Mouse (Mus musculus): ENCODE results near the gene Fam181b. TPM values are rescaled to one million over a fixed set of nuclear protein-coding genes. Genes with fewer than 3 reads are reported as not detected.

Fam181b gene
- polyA plus RNA-seq, 1 experiment = not detected

DNA sequence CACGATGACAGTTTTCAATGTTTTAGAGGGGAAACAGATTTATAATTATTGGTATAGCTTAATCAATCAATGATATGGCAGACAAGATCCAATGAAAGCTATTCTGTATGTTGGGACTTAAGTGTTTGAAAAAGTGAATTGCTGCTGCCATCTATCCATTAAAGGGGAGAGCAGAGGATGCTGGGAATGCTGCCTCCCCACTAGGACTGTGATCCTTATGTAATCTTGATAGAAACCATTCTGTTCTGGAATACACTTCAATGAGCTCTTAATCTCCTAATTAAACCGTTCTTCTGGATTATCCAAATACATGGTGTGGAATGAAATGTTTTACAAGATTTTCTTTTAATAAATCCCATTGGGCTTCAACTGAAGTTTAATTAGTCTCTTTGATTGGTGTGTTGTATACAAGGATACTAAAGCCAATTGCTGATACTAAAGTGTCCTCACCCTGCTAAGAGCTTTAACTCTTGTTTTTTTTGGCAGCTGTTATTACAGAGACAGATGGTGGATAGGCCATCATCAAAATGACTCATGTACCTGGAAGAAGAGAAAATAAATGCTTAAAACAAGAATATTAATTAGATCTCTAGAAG is 30.8 kb downstream of the Fam181b start:
- TF ChIP-seq POLR2A (IDR thresholded peaks at IDR 0.05; ENCODE audit: borderline replicate concordance, control insufficient read depth, low read depth, low read length) (no peak), CTCF (IDR thresholded peaks at IDR 0.05; ENCODE audit: control insufficient read depth, insufficient read depth, low read length) (no peak)
- 74% methylated on average over 2 of the region's 2 CpGs for WGBS

DNA sequence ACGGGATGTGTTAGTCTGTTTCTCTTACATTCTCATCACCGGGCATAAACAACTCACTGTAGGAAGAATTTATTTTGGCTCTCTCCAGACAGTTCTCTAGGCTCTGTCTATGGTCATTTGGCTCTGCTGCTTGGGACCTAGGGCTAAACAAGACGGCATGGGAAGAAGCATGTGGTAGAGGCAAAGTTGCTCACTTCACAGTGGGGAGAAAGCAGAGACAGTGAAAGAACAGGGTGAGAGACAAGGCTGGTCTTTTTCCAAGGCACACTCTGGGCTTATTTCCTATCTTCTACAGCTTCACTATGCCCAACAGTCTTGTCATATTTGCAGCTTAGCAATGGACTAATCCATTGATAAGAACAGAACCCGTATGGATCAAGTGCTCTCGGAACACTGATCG is 31.4 kb downstream of the Fam181b start:
- Histone ChIP-seq H3K4me3 (replicated peaks; ENCODE audit: control insufficient read depth, low read depth, low read length) (no peak overlapping the region), H3K27ac (ENCODE audit: control insufficient read depth, insufficient read depth, low read depth, low read length, poor library complexity) (no peak overlapping the region), H3K4me1 (ENCODE audit: control insufficient read depth, insufficient read depth, low read length) (no peaks in the 10 kb centered on the region)
- no peak for TF ChIP-seq CTCF (IDR thresholded peaks at IDR 0.05; ENCODE audit: control insufficient read depth, insufficient read depth, low read length)
- TF ChIP-seq POLR2A (IDR thresholded peaks at IDR 0.05; ENCODE audit: borderline replicate concordance, control insufficient read depth, low read depth, low read length) = no peak
- 83% methylated on average over 6 of the region's 6 CpGs for WGBS

More for the DNA sequence above, 30.8 kb downstream of the Fam181b start:
- no peak overlapping the region for H3K27ac ChIP-seq (ENCODE audit: control insufficient read depth, insufficient read depth, low read depth, low read length, poor library complexity)
- H3K4me3 ChIP-seq (replicated peaks; ENCODE audit: control insufficient read depth, low read depth, low read length) = no peak overlapping the region
- no peaks in the 10 kb centered on the region for H3K4me1 ChIP-seq (ENCODE audit: control insufficient read depth, insufficient read depth, low read length)

DNA sequence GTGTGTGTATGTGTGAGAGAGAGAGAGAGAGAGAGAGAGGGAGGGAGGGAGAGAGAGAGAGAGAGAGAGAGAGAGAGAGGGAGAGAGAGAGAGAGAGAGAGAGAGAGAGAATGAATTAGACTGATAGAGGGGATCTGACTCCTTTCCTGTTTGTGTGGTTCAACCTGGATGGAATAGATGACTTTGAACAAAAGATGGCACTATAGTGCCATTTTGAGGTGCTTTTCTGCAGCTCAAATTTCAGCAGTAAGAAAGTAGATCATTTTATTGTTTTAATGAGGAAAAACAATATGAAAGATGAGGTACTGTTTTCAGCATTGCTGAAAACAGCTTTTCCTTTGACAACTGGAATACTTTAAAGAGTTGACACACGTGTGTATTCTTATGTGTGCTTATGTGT is 37.9 kb downstream of the Fam181b start:
- 46% methylated on average over 1 of the region's 1 CpGs for WGBS
- Histone ChIP-seq H3K27ac (ENCODE audit: control insufficient read depth, insufficient read depth, low read depth, low read length, poor library complexity) (no peak overlapping the region), H3K4me3 (replicated peaks; ENCODE audit: control insufficient read depth, low read depth, low read length) (no peak overlapping the region), H3K4me1 (ENCODE audit: control insufficient read depth, insufficient read depth, low read length) (no peaks in the 10 kb centered on the region; the same call in 1 of the 2 replicates)
- TF ChIP-seq POLR2A (IDR thresholded peaks at IDR 0.05; ENCODE audit: borderline replicate concordance, control insufficient read depth, low read depth, low read length) = no peak
- TF ChIP-seq CTCF (IDR thresholded peaks at IDR 0.05; ENCODE audit: control insufficient read depth, insufficient read depth, low read length) = no peak

DNA sequence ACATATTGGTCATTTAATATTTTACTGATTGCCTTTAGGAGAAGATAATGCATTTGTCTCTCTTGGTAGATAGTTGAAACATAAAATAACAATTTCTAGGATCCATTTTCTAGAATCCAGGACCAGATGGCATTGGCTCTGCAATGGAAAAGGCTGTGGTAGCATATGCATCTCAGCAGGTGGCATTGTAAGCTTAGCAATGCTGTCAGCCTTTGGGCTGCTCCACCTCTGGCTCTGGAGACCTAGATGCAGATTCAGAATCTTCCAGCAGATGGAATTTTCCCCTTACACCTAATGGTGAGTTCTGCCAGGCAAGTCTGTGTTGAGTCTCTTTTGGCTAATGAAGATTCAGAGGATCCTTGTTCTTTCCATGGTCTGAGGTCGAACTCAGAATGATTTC is 44.3 kb downstream of the Fam181b start:
- Histone ChIP-seq H3K27ac (ENCODE audit: control insufficient read depth, insufficient read depth, low read depth, low read length, poor library complexity) (no peak overlapping the region), H3K4me3 (replicated peaks; ENCODE audit: control insufficient read depth, low read depth, low read length) (no peak overlapping the region), H3K4me1 (ENCODE audit: control insufficient read depth, insufficient read depth, low read length) (no peaks in the 10 kb centered on the region)
- 53% methylated on average over 1 of the region's 1 CpGs for WGBS
- TF ChIP-seq POLR2A (IDR thresholded peaks at IDR 0.05; ENCODE audit: borderline replicate concordance, control insufficient read depth, low read depth, low read length) (no peak), CTCF (IDR thresholded peaks at IDR 0.05; ENCODE audit: control insufficient read depth, insufficient read depth, low read length) (no peak)

Other genes starting within 250 kb of the Fam181b start
- 6.2 and 14.7 TPM in 2 replicates for gene Ddias, start 205.6 kb upstream of the Fam181b start, polyA plus RNA-seq (2011; ENCODE audit: insufficient read depth, insufficient read length, low replicate concordance, missing spikeins)
- 32.8 and 34.1 TPM in 2 replicates for gene Prcp, start 205.4 kb upstream of the Fam181b start, polyA plus RNA-seq (2011; ENCODE audit: insufficient read depth, insufficient read length, low replicate concordance, missing spikeins)